Mouse (Mus musculus) CH12.LX (cell line): Measurements from ENCODE around the gene Abca4. TPM values are rescaled to one million over a fixed set of nuclear protein-coding genes. Genes with fewer than 3 reads are reported as not detected.

ENCODE experiments used
- DNase-seq: peaks from one replicate; pipeline ENCODE4 v3.0.0-alpha.2; 2013; ENCODE audit errors: extremely low read depth
- H3K27ac ChIP-seq: 2 replicates; pipeline ENCODE4 v1.5.1; 2012; ENCODE audit warnings: low read depth, mild to moderate bottlenecking, control low read depth, moderate library complexity; ENCODE audit not compliant: insufficient read depth
- H3K27me3 ChIP-seq: replicated peaks from 2 replicates; pipeline ENCODE3; 2012; ENCODE audit warnings: inconsistent platforms
- H3K36me3 ChIP-seq, 2 experiments: replicated peaks in 1 of 2; 2 replicates each; pipeline versions ENCODE3 to v1.6.1; 2012; ENCODE audit warnings: inconsistent platforms in 1 of 2, low read length in 1 of 2, mild to moderate bottlenecking in 1 of 2, mixed read lengths in 1 of 2, moderate library complexity in 1 of 2; ENCODE audit not compliant: control insufficient read depth in 1 of 2, insufficient read depth in 1 of 2
- H3K4me1 ChIP-seq, 2 experiments: 2 replicates each; pipeline ENCODE4 v1.6.1; 2012; ENCODE audit warnings: inconsistent platforms in 1 of 2, moderate library complexity in 1 of 2; ENCODE audit not compliant: insufficient read depth in 2 of 2, control insufficient read depth in 1 of 2
- H3K4me2 ChIP-seq: 2 replicates; pipeline ENCODE4 v1.6.1; 2012; ENCODE audit warnings: low read depth, mild to moderate bottlenecking, control low read depth; ENCODE audit not compliant: poor library complexity, insufficient read depth, severe bottlenecking
- H3K4me3 ChIP-seq, 3 experiments: fragments of 150-350 bp in 1 of 3; sonication (generic) in 1 of 3; replicated peaks in 1 of 3; 2 replicates each; pipeline versions ENCODE3 to v1.5.1; 2011 to 2012; ENCODE audit warnings: low read depth in 2 of 3, low read length in 2 of 3, mild to moderate bottlenecking in 2 of 3, moderate library complexity in 2 of 3, control low read depth in 1 of 3, improper control_type of control experiment in 1 of 3, inconsistent platforms in 1 of 3, mixed read lengths in 1 of 3; ENCODE audit not compliant: poor library complexity in 1 of 3
- H3K79me2 ChIP-seq: replicated peaks from 2 replicates; pipeline ENCODE4 v1.6.1; 2012; ENCODE audit warnings: mild to moderate bottlenecking, moderate library complexity; ENCODE audit not compliant: control insufficient read depth, poor library complexity, insufficient read depth, severe bottlenecking; ENCODE audit errors: extremely low read depth
- H3K9ac ChIP-seq: 2 replicates; pipeline ENCODE4 v1.6.1; 2012; ENCODE audit warnings: low read depth, mild to moderate bottlenecking, control low read depth, moderate library complexity; ENCODE audit not compliant: insufficient read depth
- H3K9me3 ChIP-seq: replicated peaks from 2 replicates; pipeline ENCODE3; 2012; ENCODE audit warnings: low read length, inconsistent platforms, mixed read lengths
- BHLHE40 ChIP-seq: IDR thresholded peaks from 2 replicates; pipeline ENCODE4 v1.6.1; 2011; ENCODE audit warnings: mild to moderate bottlenecking, low read depth, low read length, improper control_type of control experiment
- CHD1 ChIP-seq: IDR thresholded peaks from 2 replicates; pipeline ENCODE4 v1.6.1; 2012; ENCODE audit warnings: low read depth, low read length, improper control_type of control experiment, inconsistent platforms
- EP300 ChIP-seq: IDR thresholded peaks from 2 replicates; pipeline ENCODE4 v1.6.1; 2011; ENCODE audit warnings: low read length, improper control_type of control experiment
- GABPA ChIP-seq: IDR thresholded peaks from 2 replicates; pipeline ENCODE4 v1.6.1; 2012; ENCODE audit warnings: low read depth, low read length, improper control_type of control experiment, inconsistent platforms; ENCODE audit not compliant: insufficient replicate concordance
- IRF4 ChIP-seq: IDR thresholded peaks from 2 replicates; pipeline ENCODE4 v1.6.1; 2014; ENCODE audit warnings: low read depth, mild to moderate bottlenecking, inconsistent platforms, low read length, improper control_type of control experiment
- JUN ChIP-seq: IDR thresholded peaks from 2 replicates; pipeline ENCODE4 v1.6.1; 2011; ENCODE audit warnings: low read depth, mild to moderate bottlenecking, low read length, improper control_type of control experiment, moderate library complexity; ENCODE audit not compliant: insufficient read depth
- JUND ChIP-seq: conservative IDR thresholded peaks from 2 replicates; pipeline ENCODE4 v1.6.1; 2011; ENCODE audit warnings: low read depth, low read length, improper control_type of control experiment
- KAT2A ChIP-seq: IDR thresholded peaks from 2 replicates; pipeline ENCODE4 v1.6.1; 2012; ENCODE audit warnings: low read length, improper control_type of control experiment, inconsistent platforms; ENCODE audit not compliant: insufficient replicate concordance
- MAX ChIP-seq: IDR thresholded peaks from 2 replicates; pipeline ENCODE4 v1.6.1; 2011; ENCODE audit warnings: low read length, improper control_type of control experiment
- MEF2A ChIP-seq: IDR thresholded peaks from 2 replicates; pipeline ENCODE4 v1.6.1; 2014; ENCODE audit warnings: low read depth, mild to moderate bottlenecking, inconsistent platforms, low read length, improper control_type of control experiment, borderline replicate concordance
- MXI1 ChIP-seq: IDR thresholded peaks from 2 replicates; pipeline ENCODE4 v1.6.1; 2011; ENCODE audit warnings: mild to moderate bottlenecking, low read depth, low read length, improper control_type of control experiment
- MYC ChIP-seq: IDR thresholded peaks from 2 replicates; pipeline ENCODE4 v1.6.1; 2011; ENCODE audit warnings: low read depth, mild to moderate bottlenecking, improper control_type of control experiment, low read length
- NRF1 ChIP-seq: IDR thresholded peaks from 2 replicates; pipeline ENCODE4 v1.6.1; 2014; ENCODE audit warnings: low read depth, mild to moderate bottlenecking, inconsistent platforms, low read length, improper control_type of control experiment, moderate library complexity
- PAX5 ChIP-seq: IDR thresholded peaks from 2 replicates; pipeline ENCODE4 v1.6.1; 2012; ENCODE audit warnings: low read length, inconsistent platforms, mixed read lengths
- POLR2A ChIP-seq: IDR thresholded peaks from 2 replicates; pipeline ENCODE4 v1.6.1; 2011; ENCODE audit warnings: low read depth, mild to moderate bottlenecking, improper control_type of control experiment, low read length
- RAD21 ChIP-seq: IDR thresholded peaks from 2 replicates; pipeline ENCODE4 v1.6.1; 2011; ENCODE audit warnings: low read depth, mild to moderate bottlenecking, low read length, improper control_type of control experiment, moderate library complexity
- RCOR1 ChIP-seq: conservative IDR thresholded peaks from 2 replicates; pipeline ENCODE4 v1.6.1; 2012; ENCODE audit warnings: low read depth, mild to moderate bottlenecking, inconsistent platforms, low read length, improper control_type of control experiment
- SIN3A ChIP-seq: IDR thresholded peaks from 2 replicates; pipeline ENCODE4 v1.6.1; 2012; ENCODE audit warnings: low read length, improper control_type of control experiment, inconsistent platforms
- TBP ChIP-seq: conservative IDR thresholded peaks from 2 replicates; pipeline ENCODE4 v1.6.1; 2011; ENCODE audit warnings: low read depth, low read length, improper control_type of control experiment
- UBTF ChIP-seq: IDR thresholded peaks from 2 replicates; pipeline ENCODE4 v1.6.1; 2012; ENCODE audit warnings: low read depth, mild to moderate bottlenecking, inconsistent platforms, low read length, improper control_type of control experiment, moderate library complexity
- USF1 ChIP-seq: IDR thresholded peaks from 2 replicates; pipeline ENCODE4 v1.6.1; 2014; ENCODE audit warnings: low read depth, mild to moderate bottlenecking, inconsistent platforms, low read length, improper control_type of control experiment
- ZC3H11A ChIP-seq: IDR thresholded peaks from 2 replicates; pipeline ENCODE4 v1.6.1; 2012; ENCODE audit warnings: low read depth, mild to moderate bottlenecking, inconsistent platforms, low read length, improper control_type of control experiment
- ZKSCAN1 ChIP-seq: IDR thresholded peaks from 2 replicates; pipeline ENCODE4 v1.6.1; 2012; ENCODE audit warnings: low read depth, inconsistent platforms, low read length, improper control_type of control experiment, borderline replicate concordance
- ZMIZ1 ChIP-seq: IDR thresholded peaks from 2 replicates; pipeline ENCODE4 v1.6.1; 2012; ENCODE audit warnings: low read depth, mild to moderate bottlenecking, inconsistent platforms, low read length, improper control_type of control experiment
- dilution Hi-C: fragments of 300-500 bp; cut with MboI; formaldehyde crosslinking; loops from 2 replicates; pipeline ENCODE4 v1.14.3; 2020; ENCODE audit warnings: low sequenced_read_pairs; ENCODE audit not compliant: extremely low pct_unique_long_range_greater_than_20kb, extremely low pct_ligation_motif_present
- in situ Hi-C: fragments of 300-500 bp; cut with MboI; formaldehyde crosslinking; loops from 3 replicates; pipeline ENCODE4 v1.14.3; 2019; ENCODE audit warnings: low sequenced_read_pairs, low pct_ligation_motif_present, low pct_unique_long_range_greater_than_20kb, mixed read lengths
- polyA plus RNA-seq: library from polyadenylated mRNA; unstranded; fragments of >175 nt; gene quantifications from 2 replicates; pipeline ENCODE4 v1.2.1, GENCODE M21; 2012; ENCODE audit warnings: low read depth; ENCODE audit not compliant: insufficient read length
- total RNA-seq, 2 experiments: library from RNA; depleted of rRNA; stranded (reverse); fragments of 300-350 nt in 1 of 2; fragments of >200 nt in 1 of 2; gene quantifications; 2 replicates each; pipeline ENCODE4 v1.2.3; 2012 to 2014

Gene Abca4
- total and polyA plus RNA-seq, 3 experiments = 0.34 to 0.57 (median 0.46) TPM

DNA sequence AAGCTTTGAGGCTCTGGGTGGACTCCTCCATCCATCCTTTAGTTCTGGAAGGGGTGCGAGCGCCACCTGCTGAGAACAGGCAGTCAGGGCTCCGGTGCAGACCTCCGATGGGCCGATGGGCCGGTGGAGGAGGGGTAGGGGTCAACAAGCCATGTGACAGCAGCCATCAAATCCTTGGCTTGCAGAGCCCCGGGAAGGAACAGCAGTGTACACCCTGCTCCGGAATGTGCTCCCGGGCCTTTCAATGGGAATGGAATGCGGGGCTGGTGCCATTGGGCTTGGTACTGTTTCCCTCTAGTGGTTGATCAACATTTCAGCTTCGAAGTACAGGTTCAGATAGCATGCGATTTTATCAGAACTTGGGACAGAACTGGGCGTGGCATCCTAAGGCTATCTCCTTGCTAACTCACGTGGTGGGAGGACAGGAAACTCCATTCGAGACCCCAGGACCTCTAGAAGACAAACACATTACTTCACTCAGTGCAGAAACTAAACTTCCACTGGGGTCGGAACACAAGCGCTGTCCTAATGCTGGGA is 78.0 kb downstream of the Abca4 start (continued):
- TF ChIP-seq EP300 = no peak
- no peak for TF ChIP-seq ZMIZ1
- no peak for TF ChIP-seq ZKSCAN1
- TF ChIP-seq ZC3H11A = peak; percentile 61
- no peak for TF ChIP-seq TBP
- TF ChIP-seq MXI1 = peak; percentile 44; the same call in 1 of the 2 replicates
- no peak for TF ChIP-seq JUN
- no peak for TF ChIP-seq CHD1
- peak; percentile 48 for TF ChIP-seq MYC

DNA sequence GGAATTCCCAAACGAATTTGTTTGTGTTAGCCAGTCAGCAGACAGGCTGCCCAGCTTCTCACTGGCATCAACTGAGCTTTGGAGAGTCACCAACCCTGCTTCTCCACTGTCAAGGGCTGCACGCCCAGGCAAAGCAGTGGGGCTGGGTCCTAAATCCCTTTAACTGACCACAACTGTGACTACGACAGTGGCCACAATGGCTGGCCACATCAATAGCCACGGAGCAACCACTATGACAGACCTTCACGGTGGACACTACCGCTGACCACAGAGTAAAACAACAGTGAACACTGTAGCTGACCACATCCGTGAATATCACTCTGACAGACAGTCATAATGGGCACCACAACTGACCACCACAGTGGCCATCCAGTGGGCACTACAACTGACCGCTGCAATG is 78.6 kb downstream of the Abca4 start:
- Histone ChIP-seq H3K36me3 (no peaks in the 10 kb centered on the region), H3K4me3 (peak overlapping the region in 2 of 3 experiments; percentile 46 to 57), H3K4me1 (peaks cover 7 to 35% of the 10 kb centered on the region in 2 experiments), H3K27ac (no peak overlapping the region), H3K9me3 (no peaks in the 10 kb centered on the region), H3K27me3 (no peaks in the 10 kb centered on the region), H3K79me2 (no peaks in the 10 kb centered on the region), H3K4me2 (peak overlapping the region; percentile 88), H3K9ac (no peak overlapping the region)
- dilution Hi-C loops = loop anchor here (25.0 kb wide), 1 partner anchor 161 kb away; the partner anchor contains the start of gene Arhgap29
- in situ Hi-C loops = no loop called here
- DNase-seq = no peak
- no peak for TF ChIP-seq MYC
- TF ChIP-seq SIN3A = no peak
- peak; percentile 42; the same call in 1 of the 2 replicates for TF ChIP-seq IRF4

DNA sequence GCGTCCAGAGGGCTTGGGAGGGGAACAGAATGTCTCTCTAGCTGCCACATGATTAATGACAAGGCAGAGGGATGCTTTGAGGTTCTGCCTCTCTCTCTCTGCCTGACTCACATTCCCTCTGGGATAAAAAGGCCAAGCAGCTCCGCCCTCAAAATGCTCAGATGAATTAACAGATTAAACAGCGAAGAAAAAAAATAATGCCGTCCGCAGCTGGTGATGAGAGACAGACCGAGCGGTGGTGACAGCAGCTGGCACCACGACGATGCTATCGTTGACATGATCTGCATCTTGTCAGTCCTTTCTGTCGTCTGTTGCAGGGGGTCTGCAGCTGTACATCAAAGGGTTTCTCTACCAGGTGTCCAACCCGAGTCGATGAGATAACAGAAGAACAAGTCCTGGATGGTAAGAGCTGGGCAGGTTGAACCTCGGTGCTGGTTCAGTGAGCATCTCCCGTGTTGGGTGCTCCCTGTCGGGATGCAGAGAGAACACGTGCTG is 84.8 kb downstream of the Abca4 start:
- Histone ChIP-seq H3K4me3 (no peak overlapping the region), H3K9ac (no peak overlapping the region), H3K27me3 (no peaks in the 10 kb centered on the region), H3K4me2 (no peak overlapping the region), H3K27ac (no peak overlapping the region), H3K36me3 (no peaks in the 10 kb centered on the region), H3K4me1 (peaks cover 3 to 8% of the 10 kb centered on the region in 2 experiments; a peak in 1 of 4 replicates), H3K9me3 (no peaks in the 10 kb centered on the region), H3K79me2 (no peaks in the 10 kb centered on the region)
- TF ChIP-seq RCOR1 = no peak
- no peak for TF ChIP-seq CHD1
- TF ChIP-seq RAD21 = no peak
- no peak for TF ChIP-seq MAX
- TF ChIP-seq PAX5 = no peak
- TF ChIP-seq POLR2A = no peak
- TF ChIP-seq ZC3H11A = no peak
- no peak for TF ChIP-seq MYC
- TF ChIP-seq KAT2A = no peak
- no peak for TF ChIP-seq USF1
- no peak for TF ChIP-seq NRF1
- TF ChIP-seq IRF4 = no peak
- no peak for TF ChIP-seq UBTF
- TF ChIP-seq MXI1 = no peak
- no peak for TF ChIP-seq MEF2A
- no peak for TF ChIP-seq BHLHE40
- TF ChIP-seq JUND = no peak
- no peak for TF ChIP-seq GABPA
- dilution Hi-C loops = no loop called here
- in situ Hi-C loops = loop anchor here (25.0 kb wide), 1 partner anchor 592 kb away; the partner anchor contains the start of gene Slc44a3
- DNase-seq = no peak
